Mouse (Mus musculus): ENCODE results near the gene Zfhx3.

Zfhx3 gene

GRCm38 (mm10) chr8:108019651-108020050 lies 77.2 kb downstream of the Zfhx3 start:
- DNase-seq = no peak

GRCm38 (mm10) chr8:108022404-108022803 lies 80.0 kb downstream of the Zfhx3 start:
- DNase-seq = no peak

- DNase-seq = peak; percentile 24
Measured at GRCm38 (mm10) chr8:108024331-108024730, 81.9 kb downstream of the Zfhx3 start.

- DNase-seq = no peak
Measured at GRCm38 (mm10) chr8:108025249-108025648, 82.8 kb downstream of the Zfhx3 start.

GRCm38 (mm10) chr8:108026557-108027440 lies 84.4 kb downstream of the Zfhx3 start:
- no peak for DNase-seq

GRCm38 (mm10) chr8:108027561-108028025 lies 85.1 kb downstream of the Zfhx3 start:
- DNase-seq = no peak

GRCm38 (mm10) chr8:108028440-108028839 lies 86.0 kb downstream of the Zfhx3 start:
- DNase-seq = no peak

- no peak for DNase-seq
Measured at GRCm38 (mm10) chr8:108031159-108031558, 88.7 kb downstream of the Zfhx3 start.

GRCm38 (mm10) chr8:108034070-108034469 lies 91.6 kb downstream of the Zfhx3 start:
- DNase-seq = no peak

GRCm38 (mm10) chr8:108034726-108035125 lies 92.3 kb downstream of the Zfhx3 start:
- no peak for DNase-seq

- no peak for DNase-seq
Measured at GRCm38 (mm10) chr8:108043618-108044017, 101.2 kb downstream of the Zfhx3 start.

GRCm38 (mm10) chr8:108044185-108044584 lies 101.7 kb downstream of the Zfhx3 start:
- DNase-seq = no peak

GRCm38 (mm10) chr8:108056241-108056640 lies 113.8 kb downstream of the Zfhx3 start:
- no peak for DNase-seq

- no peak for DNase-seq
Measured at GRCm38 (mm10) chr8:108061972-108062371, 119.5 kb downstream of the Zfhx3 start.

GRCm38 (mm10) chr8:108067111-108067510 lies 124.7 kb downstream of the Zfhx3 start:
- no peak for DNase-seq

- no peak for DNase-seq
Measured at GRCm38 (mm10) chr8:108068195-108068594, 125.8 kb downstream of the Zfhx3 start.

- no peak for DNase-seq
Measured at GRCm38 (mm10) chr8:108070438-108070837, 128.0 kb downstream of the Zfhx3 start.

GRCm38 (mm10) chr8:108072126-108072746 lies 129.8 kb downstream of the Zfhx3 start:
- DNase-seq = no peak

- no peak for DNase-seq
Measured at GRCm38 (mm10) chr8:108072853-108073252, 130.4 kb downstream of the Zfhx3 start.

GRCm38 (mm10) chr8:108075176-108075575 lies 132.7 kb downstream of the Zfhx3 start:
- no peak for DNase-seq

- DNase-seq = no peak
Measured at GRCm38 (mm10) chr8:108078726-108079125, 136.3 kb downstream of the Zfhx3 start.

GRCm38 (mm10) chr8:108086913-108087312 lies 144.5 kb downstream of the Zfhx3 start:
- DNase-seq = no peak

GRCm38 (mm10) chr8:108089632-108090031 lies 147.2 kb downstream of the Zfhx3 start:
- DNase-seq = no peak

- DNase-seq = no peak
Measured at GRCm38 (mm10) chr8:108098598-108098997, 156.2 kb downstream of the Zfhx3 start.
